Mouse (Mus musculus) neural tube, embryonic 14.5 days (tissue): ENCODE results near the gene H3f3a. TPM values are rescaled to one million over a fixed set of nuclear protein-coding genes. Genes with fewer than 3 reads are reported as not detected.

Experiments
- ATAC-seq: fragments of 200-750 bp; cut with Nextera tagmentation; 2 replicates; pipeline ENCODE4 v1.8.0; 2017; ENCODE audit warnings: low read depth, mild to moderate bottlenecking, moderate TSS enrichment, moderate library complexity
- H3K27ac ChIP-seq: fragments of 300-500 bp; sonication (generic); 2 replicates; pipeline ENCODE4 v1.5.1; 2014; ENCODE audit warnings: low read depth, mild to moderate bottlenecking, control low read depth, low read length, moderate library complexity, mixed read lengths
- H3K27me3 ChIP-seq: fragments of 300-500 bp; sonication (generic); 2 replicates; pipeline ENCODE4 v1.6.1; 2014; ENCODE audit warnings: low read length; ENCODE audit not compliant: control insufficient read depth, insufficient read depth
- H3K36me3 ChIP-seq: fragments of 300-500 bp; sonication (generic); 2 replicates; pipeline ENCODE4 v1.6.1; 2014; ENCODE audit warnings: low read length, mixed read lengths; ENCODE audit not compliant: control insufficient read depth, insufficient read depth
- H3K4me1 ChIP-seq: fragments of 300-500 bp; sonication (generic); 2 replicates; pipeline ENCODE4 v1.6.1; 2014; ENCODE audit warnings: low read length; ENCODE audit not compliant: control insufficient read depth, insufficient read depth
- H3K4me2 ChIP-seq: fragments of 300-500 bp; sonication (generic); 2 replicates; pipeline ENCODE4 v1.6.1; 2014; ENCODE audit warnings: mild to moderate bottlenecking, low read depth, low read length, control low read depth
- H3K4me3 ChIP-seq: fragments of 300-500 bp; sonication (generic); 2 replicates; pipeline ENCODE4 v1.5.1; 2014; ENCODE audit warnings: low read depth, low read length, control low read depth, mixed read lengths
- H3K9ac ChIP-seq: fragments of 300-500 bp; sonication (generic); replicated peaks from 2 replicates; pipeline ENCODE4 v1.6.1; 2014; ENCODE audit warnings: low read depth, mild to moderate bottlenecking, control low read depth, low read length, mixed read lengths
- H3K9me3 ChIP-seq: fragments of 300-500 bp; sonication (generic); 2 replicates; pipeline ENCODE4 v1.6.1; 2016; ENCODE audit warnings: low read length; ENCODE audit not compliant: control insufficient read depth
- WGBS: fragments of 180-500 bp; shearing (Covaris S2); extraction: QIAGEN DNeasy Blood & Tissue Kit; methylation state at CpG from one replicate; pipeline ENCODE4 v1.1.7; 2014; 5-methylcytosine and 5-hydroxymethylcytosine counted together
- polyA plus RNA-seq: library from polyadenylated mRNA; unstranded; fragments of >200 nt; fragmentation: Nextera tagmentation; extraction: Ambion mirVana; gene quantifications from 2 replicates; pipeline ENCODE4 v1.2.1, GENCODE M21; 2014

The H3f3a gene
- polyA plus RNA-seq, result 3,180 and 3,430 TPM in 2 replicates

- H3K4me1 ChIP-seq, result peaks cover 23% of the 10 kb centered on the region
- H3K4me3 ChIP-seq, result peak within 1 kb of the TSS; percentile 94
- no peaks in the 10 kb centered on the region for H3K9me3 ChIP-seq
- peaks cover 12% of the 10 kb centered on the region for H3K36me3 ChIP-seq
- H3K27me3 ChIP-seq, result no peaks in the 10 kb centered on the region
- peak within 1 kb of the TSS; percentile 91 for H3K4me2 ChIP-seq
- ATAC-seq, result peak; percentile 77
- H3K27ac ChIP-seq, result peak within 1 kb of the TSS; percentile 99
- 1% methylated on average over 49 of the region's 69 CpGs for WGBS
- H3K9ac ChIP-seq, result peak within 1 kb of the TSS; percentile 99
Observed at GRCm38 (mm10) chr1:180813885-180814740, at the start of gene H3f3a. H3f3a (minus strand) TSS chr1:180813943.

GRCm38 (mm10) chr1:180860030-180860429 is 46.3 kb upstream of the H3f3a start:
- 94% methylated on average over 6 of the region's 6 CpGs for WGBS
- H3K4me1 ChIP-seq, result no peaks in the 10 kb centered on the region
- no peak overlapping the region for H3K9ac ChIP-seq
- no peak overlapping the region for H3K27ac ChIP-seq
- H3K36me3 ChIP-seq, result peaks cover 51% of the 10 kb centered on the region
- ATAC-seq, result no peak
- no peaks in the 10 kb centered on the region for H3K9me3 ChIP-seq
- no peaks in the 10 kb centered on the region for H3K27me3 ChIP-seq
- H3K4me3 ChIP-seq, result no peak overlapping the region
- H3K4me2 ChIP-seq, result no peak overlapping the region

- H3K27ac ChIP-seq, result no peak overlapping the region
- H3K4me2 ChIP-seq, result no peak overlapping the region
- H3K27me3 ChIP-seq, result no peaks in the 10 kb centered on the region
- no peak overlapping the region for H3K9ac ChIP-seq
- H3K4me1 ChIP-seq, result no peaks in the 10 kb centered on the region
- H3K4me3 ChIP-seq, result no peak overlapping the region
- H3K9me3 ChIP-seq, result no peaks in the 10 kb centered on the region
- peaks cover 44% of the 10 kb centered on the region for H3K36me3 ChIP-seq
- ATAC-seq, result no peak
Observed at GRCm38 (mm10) chr1:180858763-180859162, 45.0 kb upstream of the H3f3a start.

DNA sequence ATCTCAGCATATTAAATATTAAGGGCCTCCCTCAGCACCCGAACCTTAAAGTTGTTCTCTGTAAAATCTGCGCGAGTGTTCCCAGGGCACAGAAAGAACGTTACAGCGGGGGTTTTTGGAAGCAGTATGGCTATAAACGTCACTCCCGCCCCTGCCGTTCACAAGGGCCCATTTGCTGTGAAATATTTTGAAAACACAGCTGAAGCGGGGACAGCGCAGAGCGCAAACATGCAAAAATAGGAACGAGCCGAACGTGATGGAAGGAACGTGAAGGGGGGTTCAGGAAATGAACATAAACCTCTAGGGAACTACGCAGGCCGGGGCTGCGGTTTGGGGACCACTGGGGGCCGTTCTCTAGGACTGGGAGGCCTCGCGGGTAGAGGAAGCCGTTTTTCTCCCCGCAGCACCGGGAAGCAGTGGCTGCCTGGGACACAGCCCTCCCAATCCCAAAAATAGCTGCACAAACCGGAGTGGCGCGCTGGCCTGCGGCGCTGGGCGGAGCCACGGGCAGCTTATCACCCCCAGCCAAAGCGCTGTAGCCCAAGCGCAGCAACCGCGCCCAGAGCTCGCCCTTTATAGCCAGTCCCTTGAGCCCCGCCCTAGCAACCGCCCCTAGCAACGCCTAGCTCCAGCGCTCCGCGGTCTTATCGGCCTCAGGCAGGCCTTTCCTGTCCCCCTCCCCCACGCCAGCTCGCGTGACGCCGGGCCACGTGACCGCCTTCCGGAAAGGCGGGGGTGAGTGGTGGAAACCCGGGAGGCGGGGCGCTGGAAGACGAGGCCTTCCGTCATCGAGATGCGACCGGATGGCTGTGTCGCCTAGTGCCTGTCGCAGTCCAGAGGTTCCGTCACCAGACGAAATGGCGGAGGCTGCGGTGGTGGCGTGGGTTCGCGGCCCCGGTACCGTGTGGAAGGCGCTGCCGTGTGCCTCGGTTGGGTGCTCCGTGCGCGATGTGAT is 36.9 kb upstream of the H3f3a start, which contains the start of gene Sde2:
Gene Sde2 (plus strand): TSS at position 812 of the 955 bp plus-strand sequence.
- Histone ChIP-seq H3K27ac (peak within 1 kb of the TSS; percentile 98), H3K9me3 (no peaks in the 10 kb centered on the region), H3K4me3 (peak within 1 kb of the TSS; percentile 65), H3K4me1 (peaks cover 20% of the 10 kb centered on the region; the same call in 1 of the 2 replicates), H3K9ac (peak within 1 kb of the TSS; percentile 84), H3K4me2 (peak within 1 kb of the TSS; percentile 59), H3K27me3 (no peaks in the 10 kb centered on the region), H3K36me3 (no peaks in the 10 kb centered on the region)
- peak; percentile 96 for ATAC-seq
- WGBS, result under 1% methylated on average over 66 of the region's 77 CpGs

- peak overlapping the region; percentile 98 for H3K27ac ChIP-seq
- peaks cover 20% of the 10 kb centered on the region; the same call in 1 of the 2 replicates for H3K4me1 ChIP-seq
- peak overlapping the region; percentile 65; the same call in 1 of the 2 replicates for H3K4me3 ChIP-seq
- H3K9me3 ChIP-seq, result no peaks in the 10 kb centered on the region
- H3K4me2 ChIP-seq, result peak overlapping the region; percentile 52
- peak overlapping the region; percentile 65 for H3K9ac ChIP-seq
- no peaks in the 10 kb centered on the region for H3K36me3 ChIP-seq
- whole genome bisulfite sequencing, result 21% methylated on average over 11 of the region's 11 CpGs
- peak; percentile 6 for ATAC-seq
- no peaks in the 10 kb centered on the region for H3K27me3 ChIP-seq
Observed at GRCm38 (mm10) chr1:180849701-180850301, 36.1 kb upstream of the H3f3a start.

DNA sequence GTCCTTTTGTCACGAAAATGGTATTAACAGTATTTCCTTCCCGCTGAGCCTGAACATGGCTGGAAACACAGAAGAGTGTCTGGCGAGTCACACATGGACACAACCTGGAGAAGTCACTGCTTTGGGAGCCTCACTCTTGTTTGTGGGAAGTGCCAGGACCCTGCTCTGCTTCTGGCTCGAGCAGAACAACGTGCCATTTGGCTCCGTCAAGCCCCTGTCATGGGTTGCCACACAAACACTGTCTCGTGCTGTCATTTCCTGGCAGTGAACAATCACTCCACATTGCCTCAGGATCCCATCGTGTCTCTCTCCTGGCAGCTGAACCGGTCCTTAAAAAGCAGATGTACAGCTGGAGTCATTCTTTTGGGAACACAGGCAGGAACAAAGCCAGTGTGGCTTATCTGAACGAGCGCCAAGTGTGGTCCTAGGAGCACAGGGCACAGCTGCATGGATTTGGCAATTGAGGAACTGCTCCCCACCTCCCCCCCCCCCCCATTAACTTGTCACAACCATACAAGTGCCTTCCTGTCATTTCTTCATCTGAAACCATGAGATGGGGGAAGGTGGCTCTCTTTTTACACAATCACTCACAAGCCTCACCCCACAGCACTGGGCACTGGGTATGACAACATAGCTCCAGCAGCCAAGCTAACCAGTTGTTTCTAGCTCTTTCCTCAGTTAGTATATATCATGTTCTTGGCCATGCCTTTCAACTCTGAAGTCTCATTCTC is 34.9 kb upstream of the H3f3a start:
- WGBS, result 5% methylated on average over 11 of the region's 11 CpGs
- Histone ChIP-seq H3K4me3 (peak overlapping the region; percentile 28), H3K27ac (peak overlapping the region; percentile 98), H3K9me3 (no peaks in the 10 kb centered on the region), H3K36me3 (no peaks in the 10 kb centered on the region), H3K4me2 (peak overlapping the region; percentile 60), H3K4me1 (peaks cover 20% of the 10 kb centered on the region; the same call in 1 of the 2 replicates), H3K27me3 (no peaks in the 10 kb centered on the region), H3K9ac (peak overlapping the region; percentile 53)
- ATAC-seq, result peak; percentile 52

- WGBS, result 2% methylated on average over 9 of the region's 9 CpGs
- no peaks in the 10 kb centered on the region for H3K36me3 ChIP-seq
- H3K27ac ChIP-seq, result peak overlapping the region; percentile 98
- peak overlapping the region; percentile 28 for H3K4me3 ChIP-seq
- no peaks in the 10 kb centered on the region for H3K9me3 ChIP-seq
- peak overlapping the region; percentile 53 for H3K9ac ChIP-seq
- peak overlapping the region; percentile 60 for H3K4me2 ChIP-seq
- ATAC-seq, result peak; percentile 62
- H3K27me3 ChIP-seq, result no peaks in the 10 kb centered on the region
- peaks cover 20% of the 10 kb centered on the region; the same call in 1 of the 2 replicates for H3K4me1 ChIP-seq
Observed at GRCm38 (mm10) chr1:180848114-180848510, 34.4 kb upstream of the H3f3a start.
